Mouse (Mus musculus) limb, embryonic 10.5 days (tissue): ENCODE measurements around the gene Fth1. TPM values are rescaled to one million over a fixed set of nuclear protein-coding genes. Genes with fewer than 3 reads are reported as not detected.

ENCODE experiments used
- DNase-seq: peaks from one replicate; pipeline ENCODE4 v3.0.0-alpha.2; 2017; ENCODE audit warnings: low spot score
- H3K27ac ChIP-seq: fragments of 300-500 bp; sonication (generic); 2 replicates; pipeline ENCODE4 v1.5.1; 2016; ENCODE audit warnings: mild to moderate bottlenecking
- H3K27me3 ChIP-seq: fragments of 300-500 bp; sonication (generic); 2 replicates; pipeline ENCODE4 v1.6.1; 2016; ENCODE audit warnings: low read depth, mild to moderate bottlenecking; ENCODE audit not compliant: poor library complexity, severe bottlenecking
- H3K36me3 ChIP-seq: fragments of 300-500 bp; sonication (generic); 2 replicates; pipeline ENCODE4 v1.6.1; 2016; ENCODE audit warnings: mild to moderate bottlenecking, moderate library complexity
- H3K4me1 ChIP-seq: fragments of 300-500 bp; sonication (generic); 2 replicates; pipeline ENCODE4 v1.6.1; 2016
- H3K4me3 ChIP-seq: fragments of 300-500 bp; sonication (generic); 2 replicates; pipeline ENCODE4 v1.5.1; 2016; ENCODE audit warnings: mild to moderate bottlenecking, moderate library complexity
- H3K9me3 ChIP-seq: fragments of 300-500 bp; sonication (generic); replicated peaks from 2 replicates; pipeline ENCODE4 v1.6.1; 2016; ENCODE audit warnings: mild to moderate bottlenecking
- WGBS: fragments of 180-500 bp; shearing (Covaris S2); methylation state at CpG from one replicate; pipeline ENCODE4 v1.1.7; 2016; 5-methylcytosine and 5-hydroxymethylcytosine counted together
- polyA plus RNA-seq: library from polyadenylated mRNA; unstranded; fragments of >200 nt; fragmentation: Nextera tagmentation; extraction: Ambion mirVana; gene quantifications from 2 replicates; pipeline ENCODE4 v1.2.1, GENCODE M21; 2016

The Fth1 gene
- polyA plus RNA-seq, 1 experiment from 2014 or later: 1,175 TPM

GRCm38 (mm10) chr19:9946986-9947385 lies 33.4 kb upstream of the Fth1 start:
- Histone ChIP-seq H3K9me3 (no peaks in the 10 kb centered on the region), H3K27me3 (no peaks in the 10 kb centered on the region), H3K4me3 (no peak overlapping the region), H3K4me1 (peaks cover 16% of the 10 kb centered on the region), H3K36me3 (no peaks in the 10 kb centered on the region), H3K27ac (no peak overlapping the region)
- WGBS: 89% methylated on average over 3 of the region's 3 CpGs
- DNase-seq: no peak

GRCm38 (mm10) chr19:9952390-9952789 lies 28.0 kb upstream of the Fth1 start:
- Histone ChIP-seq H3K27ac (no peak overlapping the region), H3K9me3 (no peaks in the 10 kb centered on the region), H3K4me3 (no peak overlapping the region), H3K27me3 (no peaks in the 10 kb centered on the region), H3K36me3 (no peaks in the 10 kb centered on the region), H3K4me1 (peaks cover 11% of the 10 kb centered on the region)
- no peak for DNase-seq
- WGBS: 76% methylated on average over 3 of the region's 3 CpGs

GRCm38 (mm10) chr19:9952912-9953311 lies 27.5 kb upstream of the Fth1 start:
- Histone ChIP-seq H3K27ac (no peak overlapping the region), H3K36me3 (no peaks in the 10 kb centered on the region), H3K4me3 (no peak overlapping the region), H3K4me1 (peaks cover 11% of the 10 kb centered on the region), H3K9me3 (no peaks in the 10 kb centered on the region), H3K27me3 (no peaks in the 10 kb centered on the region)
- no peak for DNase-seq
- WGBS: 94% methylated on average over 3 of the region's 3 CpGs

GRCm38 (mm10) chr19:9954055-9954810 lies 26.2 kb upstream of the Fth1 start:
- H3K36me3 ChIP-seq: no peaks in the 10 kb centered on the region
- DNase-seq: no peak
- H3K27ac ChIP-seq: peak overlapping the region; percentile 74
- 44% methylated on average over 7 of the region's 7 CpGs for WGBS
- H3K4me1 ChIP-seq: peaks cover 11% of the 10 kb centered on the region
- no peak overlapping the region for H3K4me3 ChIP-seq
- no peaks in the 10 kb centered on the region for H3K9me3 ChIP-seq
- no peaks in the 10 kb centered on the region for H3K27me3 ChIP-seq

GRCm38 (mm10) chr19:9954811-9955202 lies 25.6 kb upstream of the Fth1 start:
- Histone ChIP-seq H3K27ac (peak overlapping the region; percentile 74), H3K4me1 (peaks cover 11% of the 10 kb centered on the region), H3K9me3 (no peaks in the 10 kb centered on the region), H3K27me3 (no peaks in the 10 kb centered on the region), H3K36me3 (no peaks in the 10 kb centered on the region), H3K4me3 (no peak overlapping the region)
- 44% methylated on average over 5 of the region's 5 CpGs for WGBS
- no peak for DNase-seq

- Histone ChIP-seq H3K36me3 (no peaks in the 10 kb centered on the region), H3K9me3 (no peaks in the 10 kb centered on the region), H3K4me1 (peaks cover 11% of the 10 kb centered on the region), H3K27ac (no peak overlapping the region), H3K4me3 (no peak overlapping the region), H3K27me3 (no peaks in the 10 kb centered on the region)
- no peak for DNase-seq
- WGBS: 85% methylated on average over 1 of the region's 1 CpGs
Observed at GRCm38 (mm10) chr19:9955438-9955837, 25.0 kb upstream of the Fth1 start.

- H3K4me1 ChIP-seq: peaks cover 11% of the 10 kb centered on the region
- H3K4me3 ChIP-seq: no peak overlapping the region
- H3K27ac ChIP-seq: no peak overlapping the region
- H3K9me3 ChIP-seq: no peaks in the 10 kb centered on the region
- H3K36me3 ChIP-seq: no peaks in the 10 kb centered on the region
- WGBS: 72% methylated on average over 4 of the region's 4 CpGs
- DNase-seq: no peak
- H3K27me3 ChIP-seq: no peaks in the 10 kb centered on the region
Observed at GRCm38 (mm10) chr19:9956624-9957388, 23.6 kb upstream of the Fth1 start.

GRCm38 (mm10) chr19:9957965-9958364 lies 22.4 kb upstream of the Fth1 start:
- Histone ChIP-seq H3K27ac (no peak overlapping the region), H3K36me3 (no peaks in the 10 kb centered on the region), H3K4me1 (peaks cover 11% of the 10 kb centered on the region), H3K27me3 (no peaks in the 10 kb centered on the region), H3K4me3 (no peak overlapping the region), H3K9me3 (no peaks in the 10 kb centered on the region)
- WGBS: 92% methylated on average over 5 of the region's 5 CpGs
- no peak for DNase-seq

GRCm38 (mm10) chr19:9960769-9961168 lies 19.6 kb upstream of the Fth1 start:
- WGBS: 81% methylated on average over 5 of the region's 5 CpGs
- DNase-seq: no peak

GRCm38 (mm10) chr19:9964205-9964916 lies 16.0 kb upstream of the Fth1 start:
- DNase-seq: no peak
- Histone ChIP-seq H3K36me3 (no peaks in the 10 kb centered on the region), H3K9me3 (no peaks in the 10 kb centered on the region), H3K4me3 (no peak overlapping the region), H3K27me3 (no peaks in the 10 kb centered on the region), H3K4me1 (peaks cover 7% of the 10 kb centered on the region; the same call in 1 of the 2 replicates), H3K27ac (no peak overlapping the region)
- WGBS: 18% methylated on average over 7 of the region's 7 CpGs

More at GRCm38 (mm10) chr19:9960769-9961168, 19.6 kb upstream of the Fth1 start:
- Histone ChIP-seq H3K4me1 (peaks cover 7% of the 10 kb centered on the region; the same call in 1 of the 2 replicates), H3K4me3 (no peak overlapping the region), H3K9me3 (no peaks in the 10 kb centered on the region), H3K36me3 (no peaks in the 10 kb centered on the region), H3K27me3 (no peaks in the 10 kb centered on the region), H3K27ac (no peak overlapping the region)

GRCm38 (mm10) chr19:9966096-9966867 lies 14.1 kb upstream of the Fth1 start:
- H3K27me3 ChIP-seq: no peaks in the 10 kb centered on the region
- H3K4me3 ChIP-seq: no peak overlapping the region
- peaks cover 7% of the 10 kb centered on the region; the same call in 1 of the 2 replicates for H3K4me1 ChIP-seq
- no peak for DNase-seq
- 56% methylated on average over 2 of the region's 2 CpGs for WGBS
- H3K36me3 ChIP-seq: no peaks in the 10 kb centered on the region
- H3K9me3 ChIP-seq: no peaks in the 10 kb centered on the region
- no peak overlapping the region for H3K27ac ChIP-seq

- Histone ChIP-seq H3K27me3 (no peaks in the 10 kb centered on the region), H3K9me3 (no peaks in the 10 kb centered on the region), H3K4me1 (peaks cover 7% of the 10 kb centered on the region; the same call in 1 of the 2 replicates), H3K4me3 (no peak overlapping the region), H3K36me3 (no peaks in the 10 kb centered on the region), H3K27ac (no peak overlapping the region)
- DNase-seq: no peak
- 85% methylated on average over 10 of the region's 10 CpGs for WGBS
Observed at GRCm38 (mm10) chr19:9968081-9968787, 12.2 kb upstream of the Fth1 start.
